Mouse (Mus musculus) neutrophil, adult 59 days (primary cell): ENCODE results near the gene Dhtkd1. TPM values are rescaled to one million over a fixed set of nuclear protein-coding genes. Genes with fewer than 3 reads are reported as not detected.

ENCODE experiments used
- total RNA-seq, 2 experiments: library from RNA; stranded (reverse); gene quantifications; 1 replicate in 1 of 2; 2 replicates in 1 of 2; pipeline ENCODE4 v1.2.4; 2023

Gene Dhtkd1
- total RNA-seq: under 1 TPM in 1 of 2 experiments, not detected in 1; 0.20 TPM

GRCm38 (mm10) chr2:5942416-5943032 lies at the start of gene Dhtkd1:
TSS of gene Dhtkd1 (minus strand) at chr2:5942792.

GRCm38 (mm10) chr2:5950766-5951595 lies 8.4 kb upstream of the Dhtkd1 start, which contains the start of gene Upf2:
TSS of gene Upf2 (plus strand) at chr2:5951469.

GRCm38 (mm10) chr2:5894843-5895570 lies 47.6 kb downstream of the Dhtkd1 start, which contains the start of gene Sec61a2:
TSS of gene Sec61a2 (minus strand) at chr2:5895432.

GRCm38 (mm10) chr2:5862834-5863233 lies 79.8 kb downstream of the Dhtkd1 start, which contains the start of gene Gm13199:
TSS of gene Gm13199 (minus strand) at chr2:5862934.

Other genes with a start within 250 kb of the Dhtkd1 start
- gene Camk1d, start 228.3 kb downstream of the Dhtkd1 start, total RNA-seq: 10 to 100 TPM; 69.5 to 76.5 TPM
- 10 to 100 TPM; 16.3 to 17.8 TPM for gene Nudt5, start 97.8 kb downstream of the Dhtkd1 start, total RNA-seq
- gene Cdc123, start 97.6 kb downstream of the Dhtkd1 start, total RNA-seq: 10 to 100 TPM; 75.6 to 82.3 TPM
- gene Gm13199, start 79.9 kb downstream of the Dhtkd1 start, total RNA-seq: under 1 TPM; 0.68 to 0.87 TPM
- 10 to 100 TPM in 1 of 2 experiments, 1 to 10 TPM in 1; 7.1 to 14.9 TPM for gene Sec61a2, start 47.4 kb downstream of the Dhtkd1 start, total RNA-seq
- gene Upf2, start 8.7 kb upstream of the Dhtkd1 start, total RNA-seq: 10 to 100 TPM; 38.2 to 39.1 TPM
- gene Proser2, start 187.4 kb upstream of the Dhtkd1 start, total RNA-seq: under 1 TPM in 1 of 2 experiments, not detected in 1; 0.18 TPM